Mouse (Mus musculus): Measurements from ENCODE around the gene Gabarapl1. TPM values are rescaled to one million over a fixed set of nuclear protein-coding genes. Genes with fewer than 3 reads are reported as not detected.

Gene Gabarapl1
- polyA plus RNA-seq (2015; fragmentation: Illumina TruSeq; extraction: RNeasy Lipid Tissue Mini Kit (QIAGEN cat#74804); ENCODE audit: low read depth, low replicate concordance): 958 TPM

DNA sequence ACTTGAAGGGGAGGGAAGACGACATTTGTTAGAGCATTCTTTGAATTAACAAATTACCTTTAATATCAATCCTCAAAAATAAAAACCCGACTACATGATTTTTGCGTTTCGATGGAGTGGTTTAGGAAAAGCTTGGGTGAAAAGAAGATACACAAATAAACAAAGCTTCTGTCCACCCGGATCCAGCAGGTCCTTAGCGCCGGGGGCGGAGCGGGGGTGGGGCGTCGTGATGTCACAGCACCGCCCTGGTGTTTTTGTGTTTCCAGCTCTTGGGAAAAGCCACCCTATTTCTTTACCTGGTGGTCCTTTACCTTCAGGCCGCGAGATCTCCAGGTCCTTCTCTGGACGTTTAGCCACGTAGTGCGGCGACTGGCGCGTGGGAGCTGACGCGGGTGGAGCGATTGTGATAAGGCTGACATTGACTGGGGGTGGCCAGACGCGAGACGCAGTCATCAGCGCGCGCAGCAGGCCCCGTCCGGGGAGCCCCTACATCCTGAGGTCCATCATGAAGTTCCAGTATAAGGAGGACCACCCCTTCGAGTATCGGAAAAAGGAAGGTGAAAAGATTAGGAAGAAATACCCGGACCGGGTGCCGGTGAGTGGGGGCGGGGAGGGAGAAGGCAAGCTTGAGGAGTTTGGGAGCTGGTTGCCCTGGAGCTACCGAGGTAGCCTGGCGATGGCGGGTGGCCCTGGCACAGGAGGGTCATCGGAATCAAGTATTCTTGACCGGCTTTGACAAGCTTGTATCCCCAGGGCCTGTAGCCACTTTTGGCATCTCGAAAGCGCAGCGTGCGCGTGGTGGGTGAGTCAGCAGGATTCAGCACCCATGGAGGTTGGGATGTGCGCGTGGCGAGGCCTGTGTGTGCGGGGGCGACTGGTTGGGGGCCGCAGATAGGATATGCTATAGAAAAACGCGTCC is at the start of gene Gabarapl1:
Gabarapl1 (plus strand) TSS at position 219 of the 919 bp plus-strand sequence.

DNA sequence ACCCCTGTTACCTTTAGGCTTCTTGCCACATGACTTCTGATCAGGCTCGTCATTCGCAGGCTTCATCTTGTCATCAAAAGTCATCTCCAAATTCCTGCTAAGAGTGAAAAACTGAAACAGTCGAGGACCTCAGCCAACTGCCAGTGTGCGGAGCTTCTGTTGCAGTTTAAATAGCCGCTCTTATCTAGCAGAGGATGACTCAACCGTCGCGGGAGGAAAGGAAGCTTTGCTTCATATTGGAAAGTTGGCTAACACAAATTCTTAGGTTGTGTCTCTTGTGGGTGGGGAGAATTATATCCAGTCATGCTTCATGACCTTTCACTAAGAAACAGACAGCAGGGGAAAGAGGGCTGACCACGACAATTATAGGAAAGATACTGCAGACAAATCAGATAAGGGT is 25.9 kb upstream of the Gabarapl1 start, which contains the start of gene Olr1:
Olr1 (minus strand) TSS at position 142 of the 400 bp plus-strand sequence.

DNA sequence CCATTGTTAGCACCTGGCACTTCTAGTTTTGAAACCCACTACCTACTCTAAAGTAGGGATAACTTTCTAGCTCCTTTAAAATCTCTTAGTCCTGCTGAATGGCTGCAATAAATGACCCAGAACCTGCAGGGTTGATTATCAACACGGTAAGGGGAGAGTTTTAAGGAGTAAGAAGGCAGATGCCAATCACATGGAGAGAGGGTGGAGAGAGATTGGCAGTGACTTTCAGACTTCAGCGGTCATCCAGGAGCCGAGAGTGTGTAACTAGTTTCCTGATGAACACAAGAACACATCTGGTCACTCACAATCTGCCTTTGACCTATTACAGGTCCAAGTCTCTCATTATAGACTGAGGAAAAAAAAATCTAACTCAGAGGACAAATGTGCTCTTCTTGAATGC is 20.6 kb upstream of the Gabarapl1 start, which contains the start of gene Tmem52b:
Tmem52b (plus strand) TSS at position 189 of the 400 bp plus-strand sequence.

DNA sequence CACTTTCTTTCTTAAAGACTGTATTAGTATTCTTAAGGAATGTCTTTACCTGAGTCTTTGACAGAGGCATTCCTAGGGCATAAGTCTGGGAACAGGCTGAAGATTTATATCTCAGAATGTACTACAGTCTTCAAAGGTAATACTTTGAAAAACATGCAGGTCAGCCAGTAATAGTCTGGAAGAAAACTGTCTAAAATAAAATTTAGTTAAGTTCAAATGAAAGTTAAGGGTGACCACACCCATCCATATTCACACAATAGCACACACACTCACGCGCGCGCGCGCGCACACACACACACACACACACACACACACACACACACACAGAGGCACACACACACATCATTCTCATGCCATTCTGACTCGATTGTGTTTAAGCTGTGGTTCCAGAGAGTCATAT is 44.6 kb downstream of the Gabarapl1 start, which contains the start of gene Klre1:
Klre1 (plus strand) TSS at position 301 of the 400 bp plus-strand sequence.

DNA sequence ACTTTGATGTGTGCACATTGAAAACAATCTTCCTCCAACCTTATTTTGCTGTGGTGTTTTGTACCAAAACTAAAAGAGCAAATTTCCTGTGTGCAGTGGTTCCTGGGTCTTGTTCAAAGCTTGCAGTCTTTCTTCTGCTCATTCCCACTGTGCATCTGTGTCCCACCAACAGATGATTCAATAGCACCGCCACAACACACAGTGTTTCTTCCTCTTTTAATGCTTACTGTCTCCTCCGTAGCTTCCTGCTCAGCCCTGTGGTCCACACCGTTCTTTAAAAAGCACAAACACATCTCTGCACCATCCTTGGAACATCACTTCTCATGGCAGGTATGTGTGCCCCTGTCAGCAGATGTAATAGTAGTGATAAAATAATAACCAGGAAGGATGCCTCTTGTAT is 58.5 kb downstream of the Gabarapl1 start, which contains the start of gene Klrd1:
Klrd1 (plus strand) TSS at position 275 of the 400 bp plus-strand sequence.

Other genes starting within 250 kb of the Gabarapl1 start
- not detected for gene 4922502D21Rik, start 201.4 kb upstream of the Gabarapl1 start, polyA plus RNA-seq (2015; fragmentation: Illumina TruSeq; extraction: RNeasy Lipid Tissue Mini Kit (QIAGEN cat#74804); ENCODE audit: low read depth, low replicate concordance)
- 0.58 TPM for gene Clec12a, start 190.5 kb upstream of the Gabarapl1 start, polyA plus RNA-seq (2015; fragmentation: Illumina TruSeq; extraction: RNeasy Lipid Tissue Mini Kit (QIAGEN cat#74804); ENCODE audit: low read depth, low replicate concordance)
- not detected for gene Clec12b, start 147.3 kb upstream of the Gabarapl1 start, polyA plus RNA-seq (2015; fragmentation: Illumina TruSeq; extraction: RNeasy Lipid Tissue Mini Kit (QIAGEN cat#74804); ENCODE audit: low read depth, low replicate concordance)
- gene Clec1b, start 135.9 kb upstream of the Gabarapl1 start, polyA plus RNA-seq (2015; fragmentation: Illumina TruSeq; extraction: RNeasy Lipid Tissue Mini Kit (QIAGEN cat#74804); ENCODE audit: low read depth, low replicate concordance): not detected
- gene Clec9a, start 124.3 kb upstream of the Gabarapl1 start, polyA plus RNA-seq (2015; fragmentation: Illumina TruSeq; extraction: RNeasy Lipid Tissue Mini Kit (QIAGEN cat#74804); ENCODE audit: low read depth, low replicate concordance): not detected
- 0.91 TPM for gene Clec1a, start 81.2 kb upstream of the Gabarapl1 start, polyA plus RNA-seq (2015; fragmentation: Illumina TruSeq; extraction: RNeasy Lipid Tissue Mini Kit (QIAGEN cat#74804); ENCODE audit: low read depth, low replicate concordance)
- gene Olr1, start 26.0 kb upstream of the Gabarapl1 start, polyA plus RNA-seq (2015; fragmentation: Illumina TruSeq; extraction: RNeasy Lipid Tissue Mini Kit (QIAGEN cat#74804); ENCODE audit: low read depth, low replicate concordance): not detected
- not detected for gene Tmem52b, start 20.6 kb upstream of the Gabarapl1 start, polyA plus RNA-seq (2015; fragmentation: Illumina TruSeq; extraction: RNeasy Lipid Tissue Mini Kit (QIAGEN cat#74804); ENCODE audit: low read depth, low replicate concordance)
- not detected for gene Klre1, start 44.7 kb downstream of the Gabarapl1 start, polyA plus RNA-seq (2015; fragmentation: Illumina TruSeq; extraction: RNeasy Lipid Tissue Mini Kit (QIAGEN cat#74804); ENCODE audit: low read depth, low replicate concordance)
- not detected for gene Klrd1, start 58.6 kb downstream of the Gabarapl1 start, polyA plus RNA-seq (2015; fragmentation: Illumina TruSeq; extraction: RNeasy Lipid Tissue Mini Kit (QIAGEN cat#74804); ENCODE audit: low read depth, low replicate concordance)
- gene Klrk1, start 90.7 kb downstream of the Gabarapl1 start, polyA plus RNA-seq (2015; fragmentation: Illumina TruSeq; extraction: RNeasy Lipid Tissue Mini Kit (QIAGEN cat#74804); ENCODE audit: low read depth, low replicate concordance): not detected
- gene Klrc3, start 110.2 kb downstream of the Gabarapl1 start, polyA plus RNA-seq (2015; fragmentation: Illumina TruSeq; extraction: RNeasy Lipid Tissue Mini Kit (QIAGEN cat#74804); ENCODE audit: low read depth, low replicate concordance): not detected
- gene Klrc2, start 127.5 kb downstream of the Gabarapl1 start, polyA plus RNA-seq (2015; fragmentation: Illumina TruSeq; extraction: RNeasy Lipid Tissue Mini Kit (QIAGEN cat#74804); ENCODE audit: low read depth, low replicate concordance): not detected
- gene Klrc1, start 145.8 kb downstream of the Gabarapl1 start, polyA plus RNA-seq (2015; fragmentation: Illumina TruSeq; extraction: RNeasy Lipid Tissue Mini Kit (QIAGEN cat#74804); ENCODE audit: low read depth, low replicate concordance): not detected
- gene Klri1, start 184.0 kb downstream of the Gabarapl1 start, polyA plus RNA-seq (2015; fragmentation: Illumina TruSeq; extraction: RNeasy Lipid Tissue Mini Kit (QIAGEN cat#74804); ENCODE audit: low read depth, low replicate concordance): not detected
- not detected for gene Klri2, start 207.3 kb downstream of the Gabarapl1 start, polyA plus RNA-seq (2015; fragmentation: Illumina TruSeq; extraction: RNeasy Lipid Tissue Mini Kit (QIAGEN cat#74804); ENCODE audit: low read depth, low replicate concordance)